Mouse (Mus musculus) lung, embryonic 16.5 days (tissue): ENCODE measurements around the gene Olfr170. TPM values are rescaled to one million over a fixed set of nuclear protein-coding genes. Genes with fewer than 3 reads are reported as not detected.
"Not testable (repeated sequence)": the region's sequence is repeated elsewhere in the genome, so short reads cannot be mapped to it uniquely, and the experiment has no call there.

ENCODE experiments used
- ATAC-seq: fragments of 200-750 bp; cut with Nextera tagmentation; 2 replicates; pipeline ENCODE4 v1.8.0; 2017; ENCODE audit warnings: low read depth, mild to moderate bottlenecking, moderate library complexity
- H3K27ac ChIP-seq: fragments of 300-500 bp; sonication (generic); 2 replicates; pipeline ENCODE4 v1.5.1; 2014; ENCODE audit warnings: mild to moderate bottlenecking, control low read depth, low read length
- H3K27me3 ChIP-seq: fragments of 300-500 bp; sonication (generic); 2 replicates; pipeline ENCODE4 v1.6.1; 2014; ENCODE audit warnings: low read depth, low read length, mixed read lengths; ENCODE audit not compliant: control insufficient read depth, insufficient read depth
- H3K36me3 ChIP-seq: fragments of 300-500 bp; sonication (generic); 2 replicates; pipeline ENCODE4 v1.6.1; 2014; ENCODE audit warnings: low read length; ENCODE audit not compliant: control insufficient read depth, insufficient read depth
- H3K4me1 ChIP-seq: fragments of 300-500 bp; sonication (generic); replicated peaks from 2 replicates; pipeline ENCODE4 v1.6.1; 2014; ENCODE audit warnings: low read length, mixed read lengths; ENCODE audit not compliant: control insufficient read depth, insufficient read depth
- H3K4me2 ChIP-seq: fragments of 300-500 bp; sonication (generic); 2 replicates; pipeline ENCODE4 v1.6.1; 2014; ENCODE audit warnings: low read depth, low read length, control low read depth
- H3K4me3 ChIP-seq: fragments of 300-500 bp; sonication (generic); 2 replicates; pipeline ENCODE4 v1.5.1; 2014; ENCODE audit warnings: mild to moderate bottlenecking, low read length, control low read depth
- H3K9ac ChIP-seq: fragments of 300-500 bp; sonication (generic); 2 replicates; pipeline ENCODE4 v1.6.1; 2014; ENCODE audit warnings: low read length, control low read depth
- H3K9me3 ChIP-seq: fragments of 300-500 bp; sonication (generic); 2 replicates; pipeline ENCODE4 v1.6.1; 2016; ENCODE audit warnings: low read length; ENCODE audit not compliant: control insufficient read depth
- WGBS: fragments of 180-500 bp; shearing (Covaris S2); extraction: QIAGEN DNeasy Blood & Tissue Kit; methylation state at CpG from one replicate; pipeline ENCODE4 v1.1.7; 2014; 5-methylcytosine and 5-hydroxymethylcytosine counted together
- polyA plus RNA-seq: library from polyadenylated mRNA; unstranded; fragments of >200 nt; fragmentation: Nextera tagmentation; extraction: Ambion mirVana; gene quantifications from 2 replicates; pipeline ENCODE4 v1.2.1, GENCODE M21; 2015

Olfr170 gene
- polyA plus RNA-seq = not detected in 2 replicates

DNA sequence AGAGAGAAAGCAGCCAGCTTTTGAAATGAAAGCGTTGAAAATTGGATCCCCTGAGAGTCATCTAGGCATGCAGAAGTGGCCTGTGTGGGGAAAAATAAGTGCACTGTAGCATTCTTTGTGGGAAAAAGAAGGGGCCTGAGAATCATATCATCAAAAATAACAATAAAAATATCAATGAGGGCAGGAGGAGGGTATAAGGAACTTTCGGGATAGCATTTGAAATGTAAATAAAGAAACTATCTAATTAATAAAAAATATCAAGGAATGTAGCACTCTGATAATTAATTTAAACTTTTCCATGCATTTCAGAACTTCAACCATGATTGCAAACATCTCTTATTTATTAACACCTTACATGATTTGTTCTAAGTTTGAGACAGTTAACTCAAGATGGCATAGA, at the start of gene Olfr170:
Gene Olfr170, minus strand, starts transcription at position 101 of the 400 bp plus-strand sequence.
- H3K9ac ChIP-seq, ATAC-seq, H3K4me1 ChIP-seq, H3K4me2 ChIP-seq, H3K36me3 ChIP-seq, H3K9me3 ChIP-seq, H3K27ac ChIP-seq, H3K4me3 ChIP-seq, H3K27me3 ChIP-seq: not testable (repeated sequence)
- 90% methylated on average over 2 of the region's 2 CpGs for WGBS

DNA sequence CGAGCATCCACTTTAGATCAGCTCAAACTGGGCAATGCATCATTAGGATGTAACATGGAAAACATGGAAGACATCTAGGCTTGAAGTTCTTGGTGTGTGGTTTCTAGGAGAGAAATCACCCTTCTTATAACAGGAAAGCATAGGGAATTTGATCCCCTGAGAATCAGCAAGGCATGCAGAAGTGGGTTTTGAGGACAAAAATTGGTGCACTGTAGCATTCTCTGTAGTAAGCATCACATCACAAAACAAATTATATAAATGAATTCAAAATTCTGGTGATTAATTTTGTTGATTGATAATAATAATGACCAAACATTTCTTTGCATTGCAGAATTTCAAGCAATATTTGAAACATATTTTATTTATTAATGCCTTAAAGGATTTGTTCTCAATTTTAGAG, 18.1 kb upstream of the Olfr170 start, which contains the start of gene Olfr171:
Gene Olfr171, minus strand, starts transcription at position 101 of the 400 bp plus-strand sequence.
- no peaks in the 10 kb centered on the region for H3K4me1 ChIP-seq
- no peaks in the 10 kb centered on the region for H3K36me3 ChIP-seq
- no peak within 1 kb of the TSS for H3K4me2 ChIP-seq
- H3K27ac ChIP-seq = no peak within 1 kb of the TSS
- H3K9me3 ChIP-seq = no peaks in the 10 kb centered on the region
- no peak within 1 kb of the TSS for H3K9ac ChIP-seq
- H3K27me3 ChIP-seq = no peaks in the 10 kb centered on the region
- H3K4me3 ChIP-seq = no peak within 1 kb of the TSS
- ATAC-seq = no peak
- WGBS = 83% methylated on average over 1 of the region's 1 CpGs

DNA sequence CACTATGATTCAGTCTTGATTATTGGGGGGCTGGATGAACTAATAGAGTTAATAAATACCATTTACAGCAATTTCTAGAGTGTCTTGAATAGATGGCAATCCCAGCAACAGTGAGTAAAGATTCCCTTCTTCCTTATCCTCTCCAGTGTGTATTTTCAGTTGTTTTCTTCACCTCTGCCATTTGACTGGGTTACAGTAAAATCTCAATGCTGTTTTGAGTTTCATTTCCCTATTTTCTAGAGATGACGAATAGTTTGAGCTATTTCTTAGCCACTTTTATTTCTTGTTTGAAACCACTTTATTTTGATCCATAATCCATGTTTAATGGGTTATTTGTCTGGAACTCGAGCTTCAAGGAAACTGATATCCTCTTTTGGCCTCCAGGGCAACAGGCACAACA, 8.5 kb downstream of the Olfr170 start:
- no peaks in the 10 kb centered on the region for H3K27me3 ChIP-seq
- no peak overlapping the region for H3K27ac ChIP-seq
- H3K9ac ChIP-seq = no peak overlapping the region
- H3K4me1 ChIP-seq = no peaks in the 10 kb centered on the region
- no peaks in the 10 kb centered on the region for H3K36me3 ChIP-seq
- ATAC-seq = no peak
- H3K4me2 ChIP-seq = no peak overlapping the region
- no peaks in the 10 kb centered on the region for H3K9me3 ChIP-seq
- 49% methylated on average over 2 of the region's 2 CpGs for WGBS
- H3K4me3 ChIP-seq = no peak overlapping the region

DNA sequence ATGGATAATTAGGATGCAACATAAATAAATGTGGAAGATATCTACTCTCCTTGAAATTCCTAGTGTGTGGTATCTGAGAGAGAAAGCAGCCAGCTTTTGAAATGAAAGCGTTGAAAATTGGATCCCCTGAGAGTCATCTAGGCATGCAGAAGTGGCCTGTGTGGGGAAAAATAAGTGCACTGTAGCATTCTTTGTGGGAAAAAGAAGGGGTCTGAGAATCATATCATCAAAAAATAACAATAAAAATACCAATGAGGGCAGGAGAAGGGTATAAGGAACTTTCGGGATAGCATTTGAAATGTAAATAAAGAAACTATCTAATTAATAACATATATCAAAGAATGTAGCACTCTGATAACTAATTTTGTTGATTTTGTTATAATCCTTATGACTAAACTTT, 40.0 kb downstream of the Olfr170 start, which contains the start of gene Olfr169:
Gene Olfr169, minus strand, starts transcription at position 101 of the 400 bp plus-strand sequence.
- not testable (repeated sequence) for H3K27me3 ChIP-seq, ATAC-seq
- WGBS = 86% methylated on average over 2 of the region's 2 CpGs

More for the DNA sequence above, 40.0 kb downstream of the Olfr170 start, which contains the start of gene Olfr169:
- H3K27ac ChIP-seq, H3K4me3 ChIP-seq, H3K9ac ChIP-seq, H3K4me1 ChIP-seq, H3K36me3 ChIP-seq, H3K4me2 ChIP-seq, H3K9me3 ChIP-seq: not testable (repeated sequence)

Other genes with a start within 250 kb of the Olfr170 start
- not detected in 2 replicates for gene Olfr165, start 188.7 kb downstream of the Olfr170 start, polyA plus RNA-seq
- not detected in 2 replicates for gene Olfr166, start 128.2 kb downstream of the Olfr170 start, polyA plus RNA-seq
- not detected in 2 replicates for gene Olfr167, start 89.6 kb downstream of the Olfr170 start, polyA plus RNA-seq
- not detected in 2 replicates for gene Olfr168, start 76.3 kb downstream of the Olfr170 start, polyA plus RNA-seq
- not detected in 2 replicates for gene Olfr169, start 40.1 kb downstream of the Olfr170 start, polyA plus RNA-seq
- not detected in 2 replicates for gene Olfr171, start 18.0 kb upstream of the Olfr170 start, polyA plus RNA-seq
- gene Lamp3, start 94.5 kb upstream of the Olfr170 start, polyA plus RNA-seq = 37.2 and 50.1 TPM in 2 replicates
- 11.4 and 14.0 TPM in 2 replicates for gene B3gnt5, start 148.3 kb upstream of the Olfr170 start, polyA plus RNA-seq